Mouse (Mus musculus): Measurements from ENCODE around the gene Usp7. TPM values are rescaled to one million over a fixed set of nuclear protein-coding genes. Genes with fewer than 3 reads are reported as not detected.
A peak's percentile ranks its signal among the peaks of the same experiment; 100 is the strongest.

Gene Usp7
- total RNA-seq, 2 experiments from 2014 or later = 44.2 to 52.5 TPM

DNA sequence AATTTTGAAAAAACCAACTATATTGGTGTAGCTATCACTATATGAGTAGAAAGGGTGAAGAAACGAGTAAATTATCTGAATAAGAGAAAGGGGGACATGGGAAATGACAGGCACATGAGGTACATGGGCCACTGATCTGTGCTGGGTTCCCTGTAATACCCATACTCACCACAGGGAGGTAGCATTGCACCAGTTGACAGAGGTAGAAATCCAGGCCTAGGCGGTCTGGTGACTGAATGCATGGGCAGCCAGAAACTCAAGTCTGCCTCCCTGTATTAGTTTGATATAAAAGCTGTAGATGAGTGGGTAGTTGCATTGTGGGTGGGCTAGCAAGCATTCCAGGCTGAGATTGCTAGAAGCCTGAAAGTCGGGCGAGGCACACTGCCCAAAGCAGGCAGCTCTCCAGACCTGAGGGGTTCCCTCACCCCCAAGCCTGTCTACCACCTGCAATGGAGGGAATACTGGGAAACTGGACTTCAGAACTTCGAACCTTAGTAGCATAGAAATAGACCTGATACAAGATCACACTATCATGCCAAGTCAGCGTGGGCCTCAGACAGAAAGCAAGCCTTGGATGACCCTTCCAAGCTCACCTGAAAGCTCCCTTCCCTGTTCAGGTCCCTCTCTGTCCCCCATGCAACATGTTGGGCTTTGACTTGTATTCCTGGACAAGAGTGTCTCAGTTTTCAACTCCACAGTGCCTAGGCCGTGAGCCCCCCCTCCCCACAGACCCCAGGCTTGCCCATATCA, 105.8 kb downstream of the Usp7 start:
- no peak for DNase-seq (ENCODE audit: low spot score)
- intact Hi-C loops (cut with DNase I) = loop anchor here (1.0 to 5.0 kb wide), 3 partner anchors 51 to 183 kb away; no protein-coding TSS in a partner anchor

DNA sequence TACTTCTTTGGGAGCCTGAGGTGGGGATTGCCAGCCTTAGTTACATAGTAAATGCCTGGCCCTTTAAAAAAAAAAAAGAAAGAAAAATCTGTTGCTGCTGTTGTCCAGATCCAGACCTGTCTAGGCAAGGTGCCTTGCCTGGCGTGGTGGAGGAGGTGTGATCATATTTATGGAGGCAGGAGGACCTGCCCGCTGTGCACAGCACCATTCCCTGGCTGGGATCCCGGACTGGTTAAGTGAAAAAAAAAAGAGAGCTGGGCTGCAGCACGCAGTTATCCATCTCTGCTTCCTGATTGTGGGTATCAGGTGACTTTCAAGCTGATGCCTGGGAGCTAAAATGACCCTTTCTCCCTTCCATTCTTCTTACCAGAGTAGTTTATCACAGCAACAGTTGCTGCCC, 107.0 kb downstream of the Usp7 start:
- intact Hi-C loops (cut with DNase I) = loop anchor here (5.0 kb wide), 1 partner anchor 52 kb away; no protein-coding TSS in a partner anchor
- DNase-seq (ENCODE audit: low spot score) = no peak

DNA sequence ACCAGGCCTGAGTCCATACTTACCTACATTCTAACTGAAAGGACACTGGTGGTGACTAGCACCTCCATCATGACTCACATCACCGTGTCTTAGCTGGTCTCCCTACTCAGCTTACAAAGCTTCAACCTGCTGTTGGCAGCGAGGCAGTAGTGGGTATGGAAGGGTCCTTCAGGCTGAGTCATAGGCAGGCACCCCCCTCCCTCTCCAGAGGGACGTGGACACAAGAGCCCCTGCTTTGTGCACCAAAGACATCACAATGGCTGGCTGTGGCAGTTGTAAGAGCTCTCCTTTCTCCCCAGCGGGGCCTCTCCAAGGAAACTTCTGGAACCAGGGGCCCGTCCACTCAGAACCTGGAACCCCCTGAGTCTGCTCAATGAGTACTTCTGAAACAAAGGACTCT, 111.6 kb downstream of the Usp7 start, which contains the start of gene Gm5767:
Gene Gm5767 (plus strand): TSS at position 301 of the 400 bp plus-strand sequence.
- no peak for DNase-seq (ENCODE audit: low spot score)
- intact Hi-C loops (cut with DNase I) = no loop called here

GRCm38 (mm10) chr16:8679780-8680179, 112.3 kb downstream of the Usp7 start:
- DNase-seq (ENCODE audit: low spot score) = no peak
- intact Hi-C loops (cut with DNase I) = no loop called here

DNA sequence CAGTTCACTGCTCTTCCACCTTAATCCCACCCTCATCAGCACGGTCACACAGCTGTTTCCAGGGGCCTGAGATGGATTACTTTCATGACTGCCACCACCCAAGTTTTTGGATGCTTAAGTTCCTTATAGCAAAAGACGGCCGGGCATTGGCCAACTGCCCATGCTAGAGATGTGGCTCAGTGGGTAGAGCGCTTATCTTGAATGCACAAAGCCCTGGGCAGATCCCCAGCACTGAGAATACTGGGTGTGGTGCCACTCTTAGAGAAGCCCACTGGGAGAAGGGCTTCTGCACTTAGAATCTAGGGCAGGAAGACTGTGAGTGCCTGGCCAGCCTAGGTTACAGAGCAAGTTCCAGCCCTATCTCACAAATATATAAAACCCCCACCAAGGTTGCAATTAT, 113.4 kb downstream of the Usp7 start:
- DNase-seq (ENCODE audit: low spot score) = no peak
- intact Hi-C loops (cut with DNase I) = no loop called here

DNA sequence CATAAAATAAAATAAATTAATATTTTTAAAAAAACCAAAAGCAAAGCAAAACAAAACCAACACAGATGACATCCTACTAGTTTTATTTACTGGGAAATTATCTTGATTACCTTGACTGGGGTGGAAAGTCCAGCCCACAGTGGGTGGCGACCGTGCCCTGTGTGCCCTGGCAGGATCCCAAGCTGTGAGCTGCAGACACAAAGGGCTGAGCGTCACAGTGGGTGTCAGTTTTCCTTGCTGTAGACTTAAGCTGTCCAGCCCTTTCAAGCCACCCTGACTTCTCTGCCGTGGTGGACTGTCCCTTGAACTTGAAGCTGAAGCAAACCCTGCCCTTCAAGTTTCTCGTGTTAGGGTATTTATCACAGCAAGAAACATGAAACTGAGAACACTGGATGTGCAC, 114.1 kb downstream of the Usp7 start:
- no peak for DNase-seq (ENCODE audit: low spot score)

GRCm38 (mm10) chr16:8676800-8677199, 115.3 kb downstream of the Usp7 start:
- DNase-seq (ENCODE audit: low spot score) = no peak
- intact Hi-C loops (cut with DNase I) = loop anchor here (1.0 to 2.0 kb wide), 2 partner anchors 181 to 264 kb away; no protein-coding TSS in a partner anchor

More for the DNA sequence above, 114.1 kb downstream of the Usp7 start:
- intact Hi-C loops (cut with DNase I) = no loop called here

- intact Hi-C loops (cut with DNase I) = loop anchor here (1.0 to 2.0 kb wide), 2 partner anchors 181 to 263 kb away; no protein-coding TSS in a partner anchor
- no peak for DNase-seq (ENCODE audit: low spot score)
These were observed 115.9 kb downstream of the Usp7 start for GRCm38 (mm10) chr16:8676228-8676627.

DNA sequence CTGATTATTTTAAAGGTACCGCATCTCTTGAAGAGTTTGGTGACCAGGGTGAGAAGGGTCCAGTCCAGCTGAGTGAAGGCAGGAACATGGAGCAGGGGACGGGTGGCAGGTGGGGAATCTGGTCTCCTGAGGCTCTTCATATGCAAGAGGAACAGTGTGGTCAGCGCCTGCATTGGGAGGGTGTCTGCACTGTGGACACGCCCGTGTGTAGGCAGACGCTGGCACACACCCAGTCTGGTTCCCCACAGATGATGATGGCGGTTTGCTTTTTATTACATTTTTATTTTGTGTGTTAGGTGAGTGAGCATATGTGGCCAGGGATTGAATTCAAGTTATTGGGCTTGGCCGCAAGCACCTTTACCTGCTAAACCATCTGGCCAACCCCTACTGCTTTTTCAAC, 116.5 kb downstream of the Usp7 start:
- no peak for DNase-seq (ENCODE audit: low spot score)
- intact Hi-C loops (cut with DNase I) = no loop called here

DNA sequence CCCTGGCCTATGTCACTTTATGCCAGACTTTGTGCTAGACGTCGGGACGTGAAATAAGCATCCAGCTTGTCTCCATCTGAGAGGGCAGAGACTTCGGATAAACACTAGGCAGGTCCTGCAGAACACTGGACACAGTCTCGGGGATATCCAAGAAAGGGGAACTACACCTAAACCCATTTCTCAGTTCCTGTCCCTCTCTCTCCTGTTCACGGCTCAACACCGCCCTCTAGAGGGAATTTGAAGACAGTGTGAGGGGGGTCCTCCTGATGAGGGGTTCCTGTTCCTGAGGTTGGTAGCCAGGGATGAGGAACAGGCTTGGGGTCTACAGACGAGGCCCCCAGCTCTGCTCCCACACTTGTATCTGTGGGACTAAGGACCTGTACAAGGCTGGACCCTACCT, 117.9 kb downstream of the Usp7 start:
- intact Hi-C loops (cut with DNase I) = loop anchor here (1.0 kb wide), 1 partner anchor 31 kb away; no protein-coding TSS in a partner anchor
- DNase-seq (ENCODE audit: low spot score) = no peak

DNA sequence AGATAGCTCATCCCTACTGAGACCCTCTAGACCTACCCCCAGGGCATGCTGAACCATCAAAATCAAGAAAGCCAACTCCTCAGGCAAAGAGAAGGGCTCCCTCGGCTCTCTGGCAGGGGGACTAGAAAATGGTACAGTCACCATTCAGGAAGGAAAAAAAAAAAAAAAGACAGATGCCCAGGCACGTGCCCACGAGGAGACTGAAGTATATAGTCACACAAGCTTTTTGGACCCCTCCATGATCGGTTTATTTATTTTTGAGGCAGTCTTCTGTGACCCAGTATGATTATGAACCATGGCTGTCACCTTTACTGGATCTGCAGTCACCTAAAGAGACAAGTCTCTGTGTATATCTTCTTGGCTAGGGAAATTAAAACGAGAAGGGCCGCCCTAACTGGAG, 118.8 kb downstream of the Usp7 start:
- intact Hi-C loops (cut with DNase I) = no loop called here
- DNase-seq (ENCODE audit: low spot score) = no peak

DNA sequence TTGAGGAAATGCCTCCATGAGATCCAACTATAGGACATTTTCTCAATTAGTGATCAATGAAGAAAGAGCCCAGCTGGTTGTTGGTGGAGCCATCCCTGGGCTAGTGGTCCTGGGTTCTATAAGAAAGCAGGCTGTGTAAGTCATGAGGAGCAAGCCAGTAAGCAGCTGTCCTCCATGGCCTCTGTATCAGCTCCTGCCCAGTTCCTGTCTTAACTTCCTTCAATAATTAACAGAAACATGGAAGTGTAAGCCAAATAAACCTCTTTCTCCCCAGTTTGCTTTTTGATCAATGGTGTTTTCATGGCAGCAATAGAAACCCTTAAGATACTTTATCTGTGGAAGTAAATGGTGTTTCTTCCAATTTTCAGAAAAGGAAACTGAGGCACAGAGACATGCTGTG, 119.3 kb downstream of the Usp7 start:
- no peak for DNase-seq (ENCODE audit: low spot score)
- intact Hi-C loops (cut with DNase I) = no loop called here

GRCm38 (mm10) chr16:8672350-8672687, 119.8 kb downstream of the Usp7 start:
- no peak for DNase-seq (ENCODE audit: low spot score)
- intact Hi-C loops (cut with DNase I) = no loop called here

DNA sequence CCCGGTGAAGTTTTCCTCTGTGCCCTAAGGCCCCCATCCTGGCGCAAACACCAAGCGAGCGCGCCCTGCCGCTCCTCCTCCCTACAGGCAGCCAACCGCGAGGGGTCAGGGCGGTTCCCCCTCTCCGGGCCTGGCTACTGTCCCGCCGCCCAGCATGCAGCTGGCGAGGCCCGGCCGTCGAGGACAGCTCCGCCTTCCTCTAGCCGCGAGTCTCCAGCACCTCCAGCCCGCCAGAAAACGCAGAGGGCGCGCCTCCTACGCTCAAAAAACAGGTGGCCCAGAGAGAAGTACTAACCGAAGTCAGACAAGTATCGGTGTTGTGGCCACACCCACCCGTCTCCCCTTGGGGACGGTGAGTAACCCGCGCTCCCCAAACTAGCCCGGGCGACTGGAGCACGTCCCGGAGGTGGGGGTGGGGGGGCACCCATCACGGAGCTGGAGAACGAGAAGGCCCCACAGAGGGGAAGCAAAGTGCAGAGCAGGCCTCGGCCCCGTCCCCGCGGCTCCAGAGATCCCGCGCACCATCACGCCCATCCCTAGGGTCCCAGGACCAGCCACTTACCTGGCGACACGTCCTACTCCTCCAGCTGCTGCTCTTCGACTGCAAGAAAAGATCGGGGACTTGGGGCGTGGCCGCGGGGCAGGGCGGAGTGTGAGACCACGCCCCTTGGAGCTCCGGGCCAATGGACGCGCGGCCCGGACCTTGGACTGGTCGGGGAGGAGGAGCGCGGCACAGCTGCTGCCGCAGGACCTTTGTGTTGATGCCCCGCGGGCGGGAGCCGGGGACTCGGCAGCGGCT, 120.4 kb downstream of the Usp7 start, which contains the start of gene Carhsp1:
Gene Carhsp1 (minus strand): TSS at position 605 of the 799 bp plus-strand sequence.
- DNase-seq (ENCODE audit: low spot score) = peak; percentile 93
- intact Hi-C loops (cut with DNase I) = no loop called here

GRCm38 (mm10) chr16:8670041-8671035, 121.8 kb downstream of the Usp7 start:
- intact Hi-C loops (cut with DNase I) = no loop called here
- DNase-seq (ENCODE audit: low spot score) = no peak

DNA sequence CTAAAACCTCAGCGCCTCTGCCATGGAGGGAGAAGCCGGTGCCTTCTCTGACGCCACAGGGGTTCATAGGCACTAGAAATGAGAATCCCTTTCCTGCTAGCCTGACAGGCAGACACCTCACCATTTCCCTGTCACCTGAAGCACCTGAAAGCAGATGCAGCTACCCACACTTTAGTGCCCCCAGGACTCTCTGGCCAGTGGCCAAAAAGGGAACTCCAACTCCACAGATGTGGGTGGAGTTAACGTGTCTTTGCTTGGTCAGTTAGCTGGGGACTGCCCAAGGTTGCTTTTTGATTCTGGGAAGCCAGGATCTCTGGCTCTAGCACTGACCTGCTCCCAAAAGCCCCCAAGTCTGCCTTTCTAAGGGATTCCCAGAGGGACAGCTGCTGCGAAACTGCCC, 122.7 kb downstream of the Usp7 start:
- no peak for DNase-seq (ENCODE audit: low spot score)
- intact Hi-C loops (cut with DNase I) = no loop called here

DNA sequence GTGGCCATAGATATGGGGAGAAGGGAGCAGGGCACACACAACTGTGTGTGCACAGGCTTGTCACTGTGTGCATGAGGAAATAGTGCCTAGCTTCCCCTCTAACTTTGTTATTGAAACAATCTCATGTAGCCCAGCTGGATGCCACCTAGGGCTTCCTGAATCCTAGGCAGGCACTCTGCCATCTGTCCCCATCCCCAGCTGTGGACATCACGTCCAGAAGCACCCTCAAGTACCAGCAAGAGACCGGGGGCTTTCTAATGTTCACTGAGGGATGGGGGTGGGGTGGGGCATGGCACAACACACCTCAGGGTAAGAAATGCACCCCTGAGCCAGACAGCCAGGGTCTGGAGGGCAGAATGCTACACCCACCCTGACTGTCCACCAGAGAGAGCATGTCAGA, 123.7 kb downstream of the Usp7 start:
- no peak for DNase-seq (ENCODE audit: low spot score)
- intact Hi-C loops (cut with DNase I) = no loop called here

DNA sequence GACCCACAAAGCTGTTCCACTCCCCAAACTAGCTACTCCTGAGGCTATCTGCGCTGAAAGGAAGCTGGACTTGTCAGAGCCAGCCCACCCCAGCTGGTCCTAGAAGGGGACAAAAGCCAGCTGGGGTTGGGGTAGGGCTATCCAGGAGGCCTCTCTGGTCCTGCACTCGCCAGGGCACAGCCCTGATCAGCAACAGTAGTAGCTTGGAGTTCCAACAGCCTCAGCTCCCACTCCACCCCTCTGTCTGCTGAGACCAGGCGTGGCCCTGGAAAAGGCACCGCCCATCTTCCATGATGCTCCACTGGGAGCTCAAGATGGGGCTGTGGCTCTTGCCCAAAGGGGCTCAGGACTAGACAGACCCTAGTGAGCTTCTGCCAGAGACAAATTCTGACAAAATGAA, 124.3 kb downstream of the Usp7 start:
- peak; percentile 34 for DNase-seq (ENCODE audit: low spot score)
- intact Hi-C loops (cut with DNase I) = no loop called here

- intact Hi-C loops (cut with DNase I) = no loop called here
- peak; percentile 28 for DNase-seq (ENCODE audit: low spot score)
These were observed 124.8 kb downstream of the Usp7 start for GRCm38 (mm10) chr16:8667261-8667660.

- intact Hi-C loops (cut with DNase I) = no loop called here
- peak; percentile 74 for DNase-seq (ENCODE audit: low spot score)
These were observed 125.7 kb downstream of the Usp7 start for GRCm38 (mm10) chr16:8666452-8666851.
